Mouse (Mus musculus): ENCODE measurements at regions not wholly inside any gene's neighbourhood (a gene's known extent, or its start where the extent isn't known, plus 50 kb on each side); places are given as distances from the start of the nearest gene placed in this dataset.

DNA sequence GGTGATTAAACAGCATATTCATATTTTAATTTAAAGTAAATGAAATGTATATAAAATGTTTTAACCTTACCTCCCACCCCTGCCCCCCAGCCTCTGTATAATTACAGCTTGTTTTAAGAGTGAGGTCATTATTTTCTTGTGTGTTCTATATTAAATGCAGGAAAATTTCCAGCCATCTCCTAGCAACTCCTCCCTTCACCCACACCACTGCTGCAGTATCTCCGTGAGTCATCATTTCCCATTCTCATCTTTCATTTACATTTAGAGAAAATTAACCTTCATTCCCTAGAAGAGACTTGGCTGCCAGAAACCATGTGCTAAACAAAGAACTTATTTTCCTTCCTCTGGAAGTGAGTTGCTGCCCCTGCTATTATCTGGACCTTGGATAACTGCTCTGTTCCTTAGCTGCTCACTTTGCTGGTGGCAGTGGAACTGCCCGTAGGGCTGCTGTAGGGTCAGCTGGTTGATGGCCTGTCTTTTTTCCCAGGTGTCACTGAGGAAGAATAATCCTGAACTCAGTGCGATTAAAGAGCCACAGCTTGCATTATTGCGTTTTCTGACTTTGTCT is 467.6 kb downstream of the Mdfic start:
- TF ChIP-seq POLR2A (IDR thresholded peaks at IDR 0.05; ENCODE audit: low read depth, low read length) = no peak
- TF ChIP-seq CTCF (conservative IDR thresholded peaks at IDR 0.05; ENCODE audit: insufficient read depth, insufficient read length, low read depth, low read length) = no peak

Measured in kidney, adult 2 months (tissue).